Mouse (Mus musculus) CD4-positive helper T cell, adult 2 months (primary cell): Measurements from ENCODE around the gene Oas1a.
A peak's percentile ranks its signal among the peaks of the same experiment; 100 is the strongest.
"Not testable (repeated sequence)": the region's sequence is repeated elsewhere in the genome, so short reads cannot be mapped to it uniquely, and the experiment has no call there.

Source experiments
- DNase-seq: peaks from one replicate; pipeline ENCODE4 v3.0.0-alpha.2; 2012; ENCODE audit warnings: low read depth, missing footprints, low spot score

Oas1a gene

DNA sequence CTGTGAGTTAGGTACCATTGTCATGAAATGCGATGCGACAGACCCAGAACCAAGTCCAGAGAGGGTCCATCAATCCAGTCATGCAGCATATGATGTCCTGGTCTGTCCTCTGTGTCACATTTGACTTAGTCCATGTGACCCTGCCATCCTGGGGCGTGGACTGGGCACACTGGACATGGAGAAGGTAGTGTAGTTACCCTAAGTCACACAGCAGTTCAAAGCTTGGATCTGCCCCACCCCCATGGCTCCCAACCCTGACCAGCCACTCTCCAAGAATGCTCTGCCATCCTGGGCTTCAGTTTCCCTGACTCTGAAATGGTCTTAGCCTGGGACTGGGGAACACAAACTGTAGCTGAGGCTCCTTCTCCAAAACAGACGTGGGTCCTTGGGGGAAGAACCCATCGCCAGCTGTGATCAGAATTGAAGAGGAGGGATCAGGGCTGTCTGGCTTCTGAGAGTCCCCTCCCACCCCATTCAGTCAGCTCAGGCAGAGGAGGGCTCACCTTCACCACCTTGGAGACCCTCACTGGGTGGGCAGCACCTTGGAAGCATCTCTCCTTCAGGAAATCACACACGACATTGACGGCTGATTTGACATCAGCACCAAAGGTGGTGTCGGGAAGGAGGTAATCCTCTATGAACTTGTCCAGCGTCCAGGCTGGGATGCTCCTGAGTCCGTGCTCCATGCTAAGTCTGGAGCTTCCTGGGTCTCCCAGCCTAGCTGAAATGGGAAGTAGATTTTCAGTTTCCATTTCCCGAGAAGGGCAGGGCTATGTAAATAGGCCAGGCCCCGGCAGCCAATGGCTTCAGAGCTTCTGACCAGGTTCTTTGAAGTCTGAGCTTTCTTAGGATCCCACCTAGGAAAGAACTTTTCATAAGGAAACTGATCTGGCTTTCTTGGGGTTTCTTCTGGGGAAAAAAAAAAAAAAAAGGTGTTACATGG lies at the start of gene Oas1a:
Gene Oas1a, minus strand, starts transcription at position 731 of the 943 bp plus-strand sequence.
- DNase-seq, result peak; percentile 21

DNA sequence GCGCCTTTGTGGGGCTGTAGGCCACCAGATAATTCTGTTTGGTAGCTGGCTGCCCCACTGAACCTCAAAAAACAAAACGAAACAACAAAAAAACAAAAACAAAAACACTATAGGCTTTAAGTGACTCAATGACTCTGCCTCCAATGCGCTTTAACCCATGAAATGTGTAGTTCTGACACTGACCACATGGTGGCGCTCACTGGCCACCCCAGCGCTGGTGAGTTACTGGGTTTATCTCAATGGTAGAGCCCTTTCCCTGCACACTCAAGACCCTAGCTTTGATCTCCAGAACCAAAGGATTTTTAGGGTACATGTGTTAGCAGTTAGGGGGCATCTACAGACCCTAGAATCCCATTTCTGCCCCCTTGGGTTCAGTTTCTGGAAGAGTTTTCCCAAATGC lies 46.7 kb upstream of the Oas1a start:
- peak; percentile 53 for DNase-seq

DNA sequence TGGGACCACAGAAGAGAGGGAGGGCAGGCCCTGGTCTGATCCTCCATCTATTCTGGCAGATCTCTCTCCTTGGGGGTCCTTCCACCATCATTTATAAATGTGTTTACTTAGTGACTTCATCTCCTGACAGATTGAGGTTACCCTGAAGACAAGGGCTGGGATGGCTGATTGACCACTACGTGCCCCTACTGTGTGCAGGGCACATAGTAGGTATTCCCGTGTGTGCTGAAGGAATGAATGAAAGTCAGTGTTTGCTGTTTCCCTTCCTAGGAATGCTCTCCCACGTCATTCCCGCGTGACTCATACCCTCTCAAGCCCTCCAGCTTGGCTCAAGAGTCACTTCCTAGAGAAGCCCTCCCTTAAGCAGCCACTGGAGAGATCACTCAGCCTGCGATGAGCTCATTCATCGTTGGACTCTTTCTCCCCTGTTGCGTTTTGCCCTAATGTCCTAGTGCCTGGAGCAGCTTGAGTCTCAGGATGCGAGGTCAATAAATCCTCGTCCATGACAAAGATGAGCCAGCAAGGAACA lies 45.0 kb upstream of the Oas1a start:
- no peak for DNase-seq

DNA sequence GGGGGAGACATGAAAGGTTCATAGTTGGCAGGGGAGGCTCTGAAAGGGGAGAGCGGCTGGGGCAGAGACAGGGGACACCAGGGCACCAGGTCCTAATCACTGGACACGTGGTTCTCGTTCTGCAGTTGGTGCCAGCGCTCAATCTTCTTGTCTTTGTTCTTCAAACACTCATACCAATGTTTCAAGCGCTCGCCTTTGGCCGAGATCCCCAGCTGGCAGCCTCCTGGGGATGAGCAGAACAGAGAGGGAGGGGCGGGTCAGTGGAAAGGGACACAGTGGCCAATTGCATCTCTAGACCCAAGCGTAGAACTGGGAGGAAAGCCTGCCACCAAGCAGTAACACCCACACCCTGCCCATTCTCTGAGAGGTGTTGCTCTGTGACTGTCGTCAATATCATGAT lies 34.8 kb upstream of the Oas1a start:
- DNase-seq, result no peak

DNA sequence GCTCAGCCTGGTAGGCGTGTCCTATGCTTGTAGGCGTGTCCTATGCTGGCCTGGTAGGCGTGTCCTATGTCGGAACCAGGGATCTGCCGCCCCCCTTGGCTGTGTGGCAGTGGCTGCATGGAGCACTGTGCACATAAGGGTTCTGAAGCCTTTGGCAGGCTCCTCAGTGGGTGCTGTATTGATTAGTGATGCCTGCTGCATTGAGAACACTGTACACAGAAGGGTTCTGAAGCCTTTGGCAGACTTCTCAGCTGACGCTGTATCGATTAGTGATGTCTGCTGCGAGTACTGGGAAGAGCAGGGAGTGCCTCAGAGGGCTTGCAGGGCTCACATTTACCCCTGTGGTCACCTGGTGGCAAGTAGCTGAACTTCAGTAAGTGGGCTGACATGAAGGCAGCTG lies 31.3 kb upstream of the Oas1a start:
- no peak for DNase-seq

DNA sequence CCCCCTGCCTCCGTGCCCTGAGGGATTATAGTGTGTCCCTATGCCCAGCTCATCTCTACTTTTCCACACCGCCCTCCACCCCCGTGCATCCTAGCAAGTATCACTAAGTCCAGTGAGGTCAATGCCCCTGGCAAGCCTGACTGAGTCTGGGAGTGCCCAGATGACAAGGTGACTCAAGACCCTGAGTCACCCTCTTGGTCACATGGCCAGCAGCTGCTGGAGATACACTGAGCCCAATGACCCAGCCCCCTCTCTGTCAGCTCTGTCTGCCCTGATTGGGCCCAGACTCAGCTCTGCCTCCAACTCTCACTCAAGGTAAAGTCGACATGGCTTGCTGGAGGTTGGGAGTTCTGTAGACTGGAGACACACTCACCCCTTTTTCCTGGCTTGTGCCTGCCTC lies 30.5 kb upstream of the Oas1a start:
- DNase-seq, result no peak

DNA sequence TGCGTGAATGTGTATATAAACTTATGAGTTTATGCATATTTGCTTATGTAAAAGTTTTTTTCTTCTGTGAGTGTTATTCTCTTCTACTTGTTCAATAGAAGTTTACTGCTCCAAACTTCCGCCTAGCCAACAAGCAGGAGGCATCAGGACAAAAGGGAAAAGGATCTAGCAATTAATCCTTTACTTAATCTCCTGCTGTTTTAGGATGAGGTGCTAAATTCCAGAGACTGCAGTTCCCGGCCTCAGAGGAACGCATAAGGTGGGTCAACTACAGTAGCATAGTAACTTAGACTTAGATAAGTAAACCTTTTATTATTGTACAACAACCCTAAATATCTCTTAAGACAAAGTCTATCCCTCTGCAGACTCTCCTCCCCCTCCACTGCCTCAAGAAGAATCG lies 26.6 kb upstream of the Oas1a start:
- DNase-seq, result no peak

DNA sequence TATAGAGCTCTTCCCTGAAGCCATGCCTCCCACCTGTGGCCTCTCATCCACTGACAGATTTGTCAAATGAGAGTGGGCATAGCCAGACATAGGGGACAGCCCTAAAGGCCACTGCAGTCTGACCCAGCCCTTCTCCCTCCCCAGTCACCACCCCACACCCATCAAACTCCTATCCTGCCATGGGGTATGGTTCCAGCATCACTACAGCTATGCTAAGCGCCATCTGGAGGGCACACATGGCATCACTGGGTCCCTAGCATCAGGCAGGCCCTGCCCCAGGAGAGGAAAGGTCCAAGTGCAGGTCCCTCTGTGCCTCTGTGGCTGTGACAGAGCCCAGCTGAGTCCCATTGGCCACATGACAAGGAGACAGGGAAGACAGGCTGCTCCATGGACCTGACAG lies 19.7 kb upstream of the Oas1a start:
- no peak for DNase-seq

DNA sequence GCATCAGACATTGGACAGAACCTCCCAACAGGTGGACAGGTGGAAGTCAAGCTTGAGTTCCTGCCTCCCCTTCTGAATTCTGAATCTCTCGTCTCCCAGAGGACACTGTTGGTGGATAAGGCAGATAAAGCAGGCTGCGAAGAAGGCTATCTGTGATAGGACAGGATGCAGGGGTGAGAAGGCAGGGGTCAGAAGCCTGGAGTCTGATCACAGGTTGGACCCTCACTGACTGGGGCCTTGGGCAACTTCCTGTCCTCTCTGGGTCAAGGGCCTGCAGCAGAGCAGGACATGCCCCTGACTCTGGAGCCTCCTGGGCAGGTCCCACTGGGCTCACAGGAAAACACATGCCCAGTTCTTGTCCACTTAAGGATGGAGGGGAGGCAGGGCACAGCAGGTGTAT lies 19.0 kb upstream of the Oas1a start:
- not testable (repeated sequence) for DNase-seq

DNA sequence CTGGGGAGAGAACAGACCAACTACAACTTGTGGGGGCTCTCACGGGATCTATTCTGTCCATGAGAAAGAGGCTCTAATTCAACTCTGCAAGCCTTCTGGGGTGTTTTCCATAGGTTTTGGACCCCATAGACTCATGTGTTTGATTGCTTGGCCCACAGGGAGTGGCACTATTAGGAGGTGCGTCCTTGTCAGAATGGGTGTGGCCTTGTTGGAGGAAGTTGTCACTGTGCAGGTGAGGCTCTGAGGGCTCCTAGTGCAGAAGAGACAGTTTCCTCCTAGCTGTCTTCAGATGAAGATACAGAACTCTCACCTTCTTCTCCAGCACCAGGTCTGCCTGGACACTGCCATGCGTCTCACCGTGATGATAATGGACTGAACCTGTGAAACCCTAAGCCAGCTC lies 17.2 kb upstream of the Oas1a start:
- not testable (repeated sequence) for DNase-seq

DNA sequence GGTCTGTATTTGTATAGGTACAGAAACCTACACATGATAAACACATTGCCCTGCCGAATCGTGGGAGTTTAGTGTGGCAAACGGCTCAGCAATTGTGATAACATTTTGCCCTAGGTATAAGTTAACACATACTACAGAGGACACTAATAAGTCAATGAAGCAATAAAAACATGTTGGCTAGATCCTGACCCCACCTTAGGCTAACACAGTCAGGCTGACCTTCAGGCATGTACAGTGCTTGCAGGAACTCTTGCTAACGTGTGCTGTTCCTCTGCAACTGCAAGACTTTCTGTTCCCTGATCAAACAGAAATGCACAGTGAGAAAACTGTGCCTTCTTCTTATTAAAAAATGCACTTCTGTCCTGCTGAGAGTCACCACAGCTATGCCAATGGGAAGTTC lies 16.6 kb upstream of the Oas1a start:
- DNase-seq, result no peak

DNA sequence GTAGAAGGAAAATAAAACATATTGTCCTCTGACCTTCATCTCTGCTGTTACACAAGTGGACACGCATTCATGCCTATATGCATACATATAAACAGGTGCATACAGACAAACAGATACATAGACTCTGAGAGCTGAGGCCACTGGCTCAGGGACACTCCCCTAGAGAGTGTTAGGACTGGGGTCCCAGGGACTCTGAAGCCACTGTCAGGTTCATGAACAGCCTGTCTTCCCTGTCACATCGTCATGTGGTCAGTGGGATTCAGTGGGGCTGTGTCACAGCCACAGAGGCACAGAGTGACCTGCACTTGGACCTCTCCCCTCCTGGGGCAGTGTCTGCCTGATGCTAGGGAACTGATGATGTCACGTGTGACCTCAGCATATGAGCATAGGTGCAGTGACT lies 13.0 kb upstream of the Oas1a start:
- DNase-seq, result no peak

DNA sequence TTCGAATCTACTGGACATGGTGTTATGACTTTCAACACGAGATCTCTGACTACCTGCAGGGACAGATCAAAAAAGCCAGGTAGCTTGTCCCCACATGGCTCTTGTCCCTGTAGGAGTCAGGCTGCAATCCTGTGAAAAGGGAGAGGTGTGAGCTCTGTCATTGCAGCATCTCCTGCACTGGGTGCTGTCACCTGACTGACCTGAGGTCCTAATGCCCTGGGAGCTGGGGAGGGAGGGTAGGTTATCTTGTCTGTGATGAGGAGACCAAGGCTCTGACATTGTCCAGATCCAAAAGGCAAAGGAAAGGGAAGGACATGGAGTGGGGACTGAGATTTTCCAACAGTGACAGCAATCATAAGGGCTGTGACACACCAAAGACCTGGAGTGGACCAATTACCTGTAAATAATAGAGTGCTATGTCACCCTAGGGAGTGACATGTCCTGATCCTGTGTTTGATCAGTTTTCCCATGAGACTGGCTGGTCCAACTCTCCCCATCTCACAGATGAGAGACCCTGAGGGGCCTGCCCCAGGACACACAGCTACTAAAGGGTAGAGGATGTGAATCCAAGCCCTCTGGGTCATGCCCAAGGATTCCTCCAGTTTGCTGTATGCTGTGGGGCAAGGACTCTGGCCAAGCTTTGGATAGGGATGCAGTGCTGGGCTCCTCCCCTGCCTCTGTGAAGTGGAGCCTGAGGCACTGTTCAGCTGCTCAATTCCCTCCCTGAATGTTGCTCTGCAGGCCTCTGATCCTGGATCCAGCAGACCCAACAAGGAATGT lies 12.0 kb upstream of the Oas1a start:
- not testable (repeated sequence) for DNase-seq

DNA sequence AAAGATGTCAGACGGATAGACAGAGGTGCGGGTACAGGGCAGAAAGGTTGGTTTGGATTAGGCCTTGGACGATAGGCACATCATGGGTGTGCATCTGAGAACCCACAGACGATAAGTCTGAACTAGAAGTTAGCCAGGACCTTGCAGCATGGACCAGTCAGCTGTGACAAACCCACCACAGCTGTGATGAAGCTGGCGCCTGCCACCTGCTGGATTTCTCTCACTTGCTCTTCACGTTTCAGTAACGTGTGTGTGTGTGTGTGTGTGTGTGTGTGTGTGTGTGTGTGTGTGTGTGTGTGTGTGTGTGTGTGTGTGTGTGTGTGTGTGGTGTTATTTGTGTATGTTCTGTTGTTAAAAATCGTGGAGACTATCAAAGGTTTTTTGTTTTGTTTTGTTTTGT lies 6.9 kb upstream of the Oas1a start, which contains the start of gene Oas1d:
Gene Oas1d, plus strand, starts transcription at position 333 of the 400 bp plus-strand sequence.
- not testable (repeated sequence) for DNase-seq

DNA sequence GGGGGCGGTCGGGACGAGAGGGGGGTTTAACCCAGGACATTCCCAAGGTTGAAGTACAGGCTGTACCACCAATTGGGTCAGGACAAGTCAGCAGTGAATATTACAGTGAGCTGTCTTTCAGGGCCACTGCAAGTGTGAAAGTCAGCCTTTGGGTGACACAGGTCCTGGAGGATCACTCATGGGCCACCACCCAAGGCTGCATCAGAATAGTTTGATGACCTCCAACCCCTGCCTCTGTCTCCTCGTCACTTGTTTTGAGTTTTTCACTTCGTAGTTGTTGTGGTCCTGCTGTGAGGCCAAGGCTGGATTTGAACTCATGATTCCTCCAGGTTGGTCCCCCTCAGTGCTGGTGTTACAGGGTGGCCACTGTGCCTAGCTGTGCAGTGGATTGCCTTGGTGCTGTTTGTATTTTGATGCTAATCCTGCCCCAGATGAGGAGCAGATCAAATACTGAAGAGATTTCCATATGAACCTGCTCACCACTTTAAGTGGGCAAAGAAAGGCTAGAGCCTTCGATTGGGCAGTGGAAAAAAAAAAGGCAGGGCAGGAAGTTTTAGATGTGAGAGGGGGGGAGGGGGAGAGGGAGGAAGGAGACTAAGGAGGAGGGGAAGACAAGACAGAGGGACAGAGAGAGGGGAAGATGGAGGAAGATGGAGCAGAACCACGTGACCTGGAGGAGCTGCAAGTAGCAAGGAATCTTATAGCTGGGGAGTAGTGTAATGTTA lies 1.0 kb upstream of the Oas1a start:
- DNase-seq, result no peak

DNA sequence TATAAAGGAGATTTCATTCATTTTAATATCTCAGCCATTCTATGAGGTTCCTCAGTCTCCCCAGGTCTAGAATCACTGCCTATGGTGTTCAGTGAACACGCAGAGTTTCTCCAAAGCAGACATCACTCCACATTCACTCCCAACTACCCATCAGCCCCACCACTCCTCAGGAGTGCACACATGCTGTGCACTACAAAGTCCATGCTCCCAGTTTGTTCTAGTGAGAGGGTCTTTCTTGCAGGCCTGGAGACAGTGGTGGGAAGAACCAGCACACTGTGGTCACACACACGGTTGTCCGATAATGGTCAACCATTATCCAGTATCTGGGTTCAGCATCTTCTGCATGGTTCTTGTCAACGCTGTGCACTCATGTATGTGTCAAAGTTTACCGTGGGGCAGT lies 5.3 kb downstream of the Oas1a start:
- DNase-seq, result no peak

DNA sequence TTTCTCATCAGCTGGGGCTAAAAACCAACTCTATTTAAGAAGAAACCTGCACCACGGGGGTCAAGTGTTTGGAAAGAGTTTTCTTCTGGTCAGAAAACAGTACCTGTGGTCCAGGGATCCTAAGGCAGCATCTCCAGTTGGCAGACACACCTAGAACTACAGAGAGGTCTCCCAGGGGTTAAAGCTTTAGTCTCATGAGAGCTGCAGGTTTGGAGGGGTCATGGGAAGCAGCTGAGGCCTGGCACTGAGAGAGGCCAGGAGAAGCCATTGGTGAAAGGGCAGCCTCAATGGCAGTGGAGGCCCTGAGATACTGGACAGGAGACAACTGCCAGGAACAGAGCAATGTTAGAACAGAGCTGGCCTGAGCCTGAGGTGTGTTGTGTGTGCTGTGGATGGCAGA lies 6.7 kb downstream of the Oas1a start:
- DNase-seq, result no peak

DNA sequence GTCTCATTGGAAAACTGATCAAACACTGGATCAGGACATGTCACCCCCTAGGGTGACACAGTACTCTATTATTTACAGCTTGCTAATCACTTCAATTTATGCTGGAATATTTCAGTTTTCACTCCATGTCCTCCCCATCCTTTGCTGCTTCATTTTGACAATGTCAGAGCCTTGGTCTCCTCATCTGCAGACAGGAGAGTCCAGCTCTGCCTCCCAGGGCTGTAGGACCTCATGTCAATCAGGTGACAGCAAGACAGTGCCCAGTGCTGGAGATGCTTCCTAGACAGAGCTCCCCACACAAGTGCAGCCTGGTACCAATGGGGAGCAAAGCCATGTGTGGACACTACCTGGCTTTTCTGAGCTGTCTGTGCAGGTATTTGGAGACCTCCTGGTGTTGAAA lies 8.6 kb downstream of the Oas1a start:
- DNase-seq, result no peak

DNA sequence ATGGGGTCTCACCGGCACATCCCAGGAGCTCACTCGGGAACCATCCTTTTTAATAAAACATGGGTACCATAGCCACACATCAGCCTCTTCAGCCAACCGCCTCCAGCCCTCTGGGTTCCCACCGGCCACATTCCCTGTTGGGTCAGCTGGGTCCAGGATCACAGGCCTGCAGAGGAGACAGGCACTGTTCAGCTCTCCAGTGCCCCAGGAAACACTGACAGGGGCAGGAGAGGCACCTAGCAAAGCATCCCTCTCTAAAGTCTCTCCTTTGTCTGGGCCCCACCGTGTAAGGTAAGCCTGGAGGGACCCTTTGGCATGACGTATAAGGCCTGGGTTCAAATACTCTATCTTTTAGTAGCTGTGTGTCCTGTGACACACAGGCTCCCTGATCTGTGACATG lies 9.0 kb downstream of the Oas1a start:
- no peak for DNase-seq

DNA sequence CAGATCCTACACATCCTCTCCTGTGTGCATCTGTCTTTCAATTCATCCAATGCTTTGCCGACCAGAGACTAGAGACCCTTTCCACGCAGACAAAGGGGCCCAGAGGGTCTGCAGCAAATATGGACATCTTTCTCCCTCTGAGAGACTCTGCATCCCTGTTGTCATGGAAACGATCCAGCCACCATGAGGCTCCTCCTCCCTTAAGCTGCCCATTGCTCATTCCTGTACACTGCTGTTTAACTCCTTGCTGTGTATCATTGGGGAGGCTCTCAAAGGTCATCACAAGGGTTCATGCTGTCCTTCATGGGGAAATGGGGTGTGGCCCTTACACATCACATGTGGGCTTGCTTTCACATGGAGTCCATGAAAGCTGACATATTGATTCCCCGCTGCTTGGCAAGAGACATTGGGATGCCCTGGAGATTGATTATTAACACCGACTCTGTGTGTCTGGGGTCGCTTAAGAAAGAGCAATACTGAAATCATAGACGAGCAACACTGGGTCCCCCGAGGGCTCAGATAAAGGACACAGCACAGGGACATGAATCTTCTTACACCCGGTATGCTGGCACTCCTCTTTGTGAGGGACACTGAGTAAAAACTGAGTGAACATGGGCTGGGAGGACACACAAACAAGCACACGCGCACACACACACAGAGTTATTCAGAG lies 12.0 kb downstream of the Oas1a start:
- no peak for DNase-seq

DNA sequence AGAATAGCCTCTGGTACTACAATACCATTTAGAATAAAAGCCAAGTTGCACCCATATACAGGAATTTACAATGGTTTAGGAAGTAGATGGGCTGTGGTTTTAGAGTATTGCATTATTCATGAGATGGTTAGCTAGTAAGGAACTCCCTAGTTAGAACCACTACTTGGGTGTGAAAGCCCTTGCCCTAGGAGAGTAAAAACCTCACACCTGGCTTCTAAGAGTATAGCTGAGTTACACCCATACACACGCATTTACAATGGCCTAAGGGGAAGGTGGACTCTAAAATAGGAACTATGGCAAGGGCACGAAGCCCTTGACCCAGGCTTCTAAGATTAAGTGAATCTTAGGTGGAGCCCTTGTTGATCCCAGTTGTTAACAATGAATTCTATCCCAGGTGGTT lies 12.6 kb downstream of the Oas1a start:
- DNase-seq, result not testable (repeated sequence)
